Mouse (Mus musculus): ENCODE data around the gene Camk1d.
"Not testable (repeated sequence)": the region's sequence is repeated elsewhere in the genome, so short reads cannot be mapped to it uniquely, and the experiment has no call there.

Gene Camk1d

GRCm38 (mm10) chr2:5249969-5250368 is 464.3 kb downstream of the Camk1d start:
- no peak for DNase-seq (ENCODE audit: low read depth, low spot score)

DNA sequence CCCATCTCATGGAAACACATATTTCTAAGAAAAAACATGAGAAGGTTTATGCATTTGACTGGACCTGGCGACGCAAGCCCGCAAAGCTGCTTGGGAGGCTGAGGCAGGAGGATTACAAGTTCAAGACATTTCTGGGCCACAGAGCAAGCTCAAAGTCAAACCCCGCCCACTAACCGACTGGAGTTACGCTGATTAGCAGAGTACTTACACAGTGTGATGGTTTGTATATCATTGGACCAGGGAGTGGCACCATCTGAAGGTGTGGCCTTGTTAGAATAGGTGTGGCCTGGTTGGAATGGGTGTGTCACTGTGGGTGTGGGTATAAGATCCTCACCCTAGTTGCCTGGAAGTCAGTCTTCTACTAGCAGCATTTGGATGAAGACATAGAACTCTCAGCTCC is 465.1 kb downstream of the Camk1d start:
- not testable (repeated sequence) for DNase-seq (ENCODE audit: low read depth, low spot score)

All from embryo, embryonic 11.5 days (tissue).